Mouse (Mus musculus) layer of hippocampus, adult 18-20 months (tissue): ENCODE results near the gene Rhbdl3. TPM values are rescaled to one million over a fixed set of nuclear protein-coding genes. Genes with fewer than 3 reads are reported as not detected.
A peak's percentile ranks its signal among the peaks of the same experiment; 100 is the strongest.

Experiments
- DNase-seq, 2 experiments: peaks; one replicate each; pipeline ENCODE4 v3.0.0; 2022; ENCODE audit warnings: low spot score in 2 of 2
- long read RNA-seq: library from polyadenylated mRNA; stranded (forward); transcript quantifications from one replicate; pipeline ENCODE4 v2.0.0, GENCODE M21; 2021
- total RNA-seq, 2 experiments: library from RNA; stranded (reverse); gene quantifications; 2 replicates each; pipeline ENCODE4 v1.2.3; 2021

Gene Rhbdl3
- 10 to 100 TPM; 29.7 to 29.8 TPM for total RNA-seq
- long read RNA-seq, transcript Rhbdl3-201 (9 exons, 3,736 nt) = major isoform, 47 of 61 reads
- long read RNA-seq, partial matches to known transcripts = 5 of 61 reads
- long read RNA-seq, other reads (novel, unspliced or antisense) = 9 of 61 reads

DNA sequence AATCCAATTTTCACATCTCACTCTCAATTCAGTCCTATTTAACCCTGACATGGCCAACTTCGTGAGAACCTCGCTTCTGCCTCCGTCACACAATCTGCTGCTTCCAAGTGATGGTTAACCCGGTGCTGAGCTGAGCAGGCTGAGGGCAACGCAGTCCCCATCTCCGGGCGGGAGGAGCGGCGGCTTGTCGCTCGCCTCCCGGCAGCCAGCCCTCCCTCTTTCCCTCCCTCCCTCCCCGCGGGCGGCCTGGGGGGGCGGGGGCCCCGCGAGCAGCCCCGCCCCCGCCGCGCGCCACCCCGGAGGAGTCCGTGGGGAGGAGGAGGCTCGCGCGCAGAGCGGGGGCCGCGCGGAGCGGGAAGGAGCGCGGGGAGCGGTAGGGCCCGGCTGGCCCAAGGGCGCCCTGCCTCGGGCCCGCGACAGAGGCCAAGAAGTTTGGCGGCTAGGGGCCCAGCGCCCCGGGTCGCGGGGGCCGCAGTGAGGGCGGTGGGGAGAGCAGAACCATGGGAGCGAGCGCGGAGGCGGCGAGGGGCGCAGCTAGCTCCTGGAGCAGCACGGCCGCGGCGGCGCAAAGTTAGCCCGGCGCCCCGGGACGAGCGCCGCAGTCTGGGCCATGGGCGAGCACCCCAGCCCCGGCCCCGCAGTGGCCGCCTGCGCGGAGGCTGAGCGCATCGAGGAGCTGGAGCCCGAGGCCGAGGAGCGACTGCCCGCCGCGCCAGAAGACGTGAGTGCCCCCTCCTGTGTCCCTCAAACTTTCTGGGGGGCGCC is at the start of gene Rhbdl3:
Gene Rhbdl3, plus strand, starts transcription at position 362 of the 765 bp plus-strand sequence.
- DNase-seq = peak; percentile 58

DNA sequence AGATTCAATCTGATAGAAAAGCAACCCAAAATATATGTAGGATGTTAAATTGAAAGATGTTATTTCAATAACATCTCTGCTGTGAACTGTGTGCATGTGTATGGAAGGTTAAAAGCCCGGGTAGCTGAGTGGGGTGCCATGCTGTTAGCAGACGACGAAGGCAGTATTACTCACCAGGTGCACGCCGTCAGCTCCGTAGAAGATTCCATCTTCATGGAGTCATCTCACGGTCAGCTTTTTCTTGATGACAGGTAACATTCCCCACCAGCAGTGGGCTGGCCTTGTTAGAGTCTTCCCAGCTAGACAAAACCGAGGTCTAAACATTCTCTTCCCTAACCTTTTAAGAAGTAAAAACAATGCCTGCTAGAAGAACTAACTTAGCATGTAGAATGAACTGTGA is 36.6 kb upstream of the Rhbdl3 start:
- DNase-seq = no peak

DNA sequence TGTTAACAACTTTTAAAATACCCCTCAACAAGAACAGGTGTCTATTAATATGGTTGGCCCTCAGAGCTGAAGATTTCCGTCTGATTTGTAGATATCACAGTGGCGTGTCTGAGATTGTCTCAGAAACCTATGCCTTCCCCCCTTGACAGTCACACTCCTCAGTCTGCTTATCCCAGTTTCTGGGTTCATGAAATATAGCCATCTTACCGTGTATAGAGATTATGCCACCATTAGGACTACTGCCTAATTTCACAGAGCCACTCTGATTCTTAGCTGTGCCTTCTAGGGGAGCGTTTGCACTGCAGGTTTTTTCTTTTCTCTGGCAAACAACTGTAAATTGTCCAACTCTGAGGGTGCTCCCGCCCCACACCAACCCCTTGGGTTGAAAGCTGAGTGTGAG is 29.6 kb upstream of the Rhbdl3 start:
- DNase-seq = no peak

- no peak for DNase-seq
Observed at GRCm38 (mm10) chr11:80275011-80275410, 25.7 kb upstream of the Rhbdl3 start.

GRCm38 (mm10) chr11:80278054-80278453 is 22.7 kb upstream of the Rhbdl3 start:
- peak in 1 of 2 experiments; percentile 54 for DNase-seq

GRCm38 (mm10) chr11:80283786-80284185 is 16.9 kb upstream of the Rhbdl3 start:
- no peak for DNase-seq

GRCm38 (mm10) chr11:80284641-80285040 is 16.1 kb upstream of the Rhbdl3 start:
- no peak for DNase-seq

GRCm38 (mm10) chr11:80287150-80287549 is 13.6 kb upstream of the Rhbdl3 start:
- DNase-seq = peak; percentile 56 to 84

DNA sequence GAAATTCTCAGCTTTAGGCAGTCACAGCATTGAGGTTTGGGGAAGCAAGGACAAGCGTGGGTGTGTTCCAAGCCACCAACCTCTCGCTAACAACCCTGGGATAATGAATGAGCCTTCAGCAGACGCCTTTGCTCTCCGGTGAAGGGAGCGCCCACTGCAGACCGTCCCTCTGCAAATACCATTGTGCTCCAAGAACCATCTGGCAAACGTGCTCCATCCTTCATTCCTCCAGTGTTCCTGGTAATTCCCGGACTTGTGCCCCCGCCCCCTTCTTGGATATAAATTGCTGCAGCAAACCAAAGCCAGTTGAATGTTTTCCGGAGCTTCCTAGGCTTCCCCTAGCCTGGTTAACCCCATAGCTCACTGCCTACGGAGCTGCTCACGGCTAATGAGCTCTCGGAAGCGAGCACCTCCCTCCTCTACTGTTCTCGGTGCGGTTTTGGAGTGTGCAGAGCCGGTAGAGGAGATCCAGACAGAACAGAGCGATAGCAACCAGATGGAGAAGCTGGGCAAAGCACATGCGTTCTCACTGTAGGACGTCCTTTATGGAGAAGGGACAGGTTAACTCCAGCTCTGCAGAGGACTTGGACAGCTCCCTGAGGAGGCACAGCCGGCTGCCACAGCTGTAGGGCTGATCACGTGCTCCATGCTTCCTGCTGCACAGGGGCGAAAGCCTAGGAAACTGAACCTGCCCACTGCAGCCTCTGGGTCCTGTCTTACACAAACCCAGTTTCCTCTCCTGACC is 10.8 kb upstream of the Rhbdl3 start:
- DNase-seq = peak; percentile 53 to 65

DNA sequence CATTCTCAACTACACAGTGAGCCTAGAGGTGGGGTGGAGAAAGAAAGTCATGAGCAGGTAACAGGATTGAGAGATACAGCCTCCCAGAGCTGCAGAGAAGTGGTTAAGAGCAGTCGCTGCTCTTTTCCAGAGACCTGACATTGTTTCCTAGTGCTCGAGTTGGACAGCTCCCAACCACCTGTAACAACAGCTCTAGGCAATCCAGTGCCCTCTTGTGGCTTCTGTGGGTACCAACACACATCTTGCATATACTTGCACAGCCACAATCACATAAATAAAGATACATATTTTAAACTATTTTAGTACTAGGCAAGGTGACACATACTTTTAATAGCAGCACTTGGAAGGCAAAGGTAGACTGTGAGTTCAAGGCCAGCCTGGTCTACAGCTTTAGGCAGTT is 9.7 kb upstream of the Rhbdl3 start:
- DNase-seq = no peak

GRCm38 (mm10) chr11:80292463-80292862 is 8.2 kb upstream of the Rhbdl3 start:
- DNase-seq = no peak

DNA sequence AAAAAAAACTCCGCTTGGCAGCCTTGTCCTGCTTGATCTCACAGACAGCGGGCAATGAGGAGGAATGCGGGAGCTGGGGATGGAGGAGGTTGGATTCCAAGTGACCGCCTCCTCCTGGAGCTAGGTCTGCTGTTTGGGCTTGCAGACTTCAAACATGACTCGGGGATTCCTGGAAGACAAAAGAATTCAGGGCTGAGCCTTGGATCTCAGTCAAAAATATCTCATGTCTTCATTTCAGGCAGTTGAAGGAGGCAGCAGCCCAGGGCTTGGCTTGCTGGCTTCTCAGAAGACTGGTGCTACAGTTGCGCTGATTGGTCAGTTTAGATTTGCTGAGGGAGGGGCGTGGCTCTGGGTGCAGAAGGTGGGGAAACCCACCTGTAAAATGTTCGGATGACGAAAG is 5.6 kb upstream of the Rhbdl3 start:
- no peak for DNase-seq

DNA sequence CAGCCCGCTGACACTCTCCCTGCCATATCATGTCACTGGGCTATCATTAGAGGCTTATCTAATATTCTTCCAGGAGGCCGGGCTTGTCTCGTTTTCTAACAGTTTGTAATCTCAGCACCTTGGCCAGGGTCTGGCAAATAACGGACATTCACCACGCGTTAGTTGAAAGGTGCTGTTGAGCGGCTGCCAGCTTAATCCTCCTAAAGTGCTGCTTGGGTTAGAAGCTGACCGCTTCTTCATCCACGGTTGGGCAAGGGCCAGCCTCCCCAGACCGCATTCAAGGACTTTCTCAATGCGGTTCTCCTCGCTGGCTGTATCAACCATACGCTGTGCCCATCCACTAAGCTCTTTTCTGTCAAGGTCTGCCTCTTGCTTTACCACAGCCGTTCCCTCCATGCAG is 4.9 kb upstream of the Rhbdl3 start:
- no peak for DNase-seq

GRCm38 (mm10) chr11:80299513-80300235 is 1.0 kb upstream of the Rhbdl3 start:
- no peak for DNase-seq

DNA sequence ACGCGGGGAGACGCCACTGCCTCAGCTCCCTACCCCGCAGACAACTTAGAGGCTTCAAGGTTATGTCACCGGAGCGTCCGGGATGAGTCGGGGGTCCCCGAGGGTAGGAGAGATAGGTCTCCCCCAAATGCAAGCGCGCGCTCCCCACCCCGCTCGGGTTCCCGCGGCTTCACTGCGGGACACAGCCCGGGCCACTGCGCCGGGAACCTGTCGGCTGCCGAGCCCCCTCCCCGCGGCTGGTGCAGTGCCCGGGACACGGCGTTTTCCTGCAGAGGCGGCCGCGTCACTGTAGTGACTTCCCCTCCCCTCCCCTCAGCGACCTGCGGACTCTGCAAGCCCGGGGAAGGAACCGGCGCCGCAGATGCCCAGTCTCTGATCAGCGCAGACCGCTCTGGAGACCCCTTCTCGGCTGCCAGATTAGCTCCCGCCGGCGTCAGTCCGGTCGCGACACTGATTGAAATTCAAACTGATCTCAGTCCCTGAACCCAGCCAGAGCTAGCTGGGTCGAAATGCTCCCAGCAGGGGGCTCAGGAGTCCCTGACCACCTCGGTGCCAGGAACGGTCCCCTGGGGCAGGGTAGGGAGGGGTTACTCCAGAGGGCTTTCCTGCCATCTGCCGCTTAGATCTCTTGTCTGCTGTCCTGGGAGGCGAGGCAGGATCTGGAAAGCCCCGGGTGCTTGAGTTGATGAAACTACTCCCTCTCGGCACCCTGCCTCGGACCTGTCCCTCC is 769 bp downstream of the Rhbdl3 start:
- peak in 1 of 2 experiments; percentile 33 for DNase-seq

- no peak for DNase-seq
Observed at GRCm38 (mm10) chr11:80302046-80302390, 1.3 kb downstream of the Rhbdl3 start.

DNA sequence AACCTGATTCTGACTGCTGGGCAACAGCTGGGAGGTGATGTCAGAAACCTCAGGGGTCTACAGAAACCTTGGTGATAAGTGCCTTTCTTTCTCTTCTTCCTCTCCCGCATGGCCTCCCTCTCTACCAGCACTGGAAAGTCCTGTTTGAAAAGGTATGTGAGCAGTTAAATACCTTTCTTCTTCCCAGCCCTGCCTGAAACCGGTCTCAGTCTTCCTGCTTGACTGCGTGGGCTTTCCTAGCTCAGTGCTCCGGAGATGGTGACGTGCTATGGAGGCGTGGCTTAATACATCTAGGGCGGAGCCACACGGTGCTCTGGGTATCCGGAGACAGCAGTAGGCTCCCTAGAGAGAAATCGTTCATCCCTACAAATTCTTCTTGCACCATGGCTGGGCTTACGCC is 1.8 kb downstream of the Rhbdl3 start:
- DNase-seq = peak; percentile 76 to 89

- DNase-seq = no peak
Observed at GRCm38 (mm10) chr11:80303746-80304145, 3.0 kb downstream of the Rhbdl3 start.

- DNase-seq = peak; percentile 76 to 88
Observed at GRCm38 (mm10) chr11:80304846-80305245, 4.1 kb downstream of the Rhbdl3 start.

DNA sequence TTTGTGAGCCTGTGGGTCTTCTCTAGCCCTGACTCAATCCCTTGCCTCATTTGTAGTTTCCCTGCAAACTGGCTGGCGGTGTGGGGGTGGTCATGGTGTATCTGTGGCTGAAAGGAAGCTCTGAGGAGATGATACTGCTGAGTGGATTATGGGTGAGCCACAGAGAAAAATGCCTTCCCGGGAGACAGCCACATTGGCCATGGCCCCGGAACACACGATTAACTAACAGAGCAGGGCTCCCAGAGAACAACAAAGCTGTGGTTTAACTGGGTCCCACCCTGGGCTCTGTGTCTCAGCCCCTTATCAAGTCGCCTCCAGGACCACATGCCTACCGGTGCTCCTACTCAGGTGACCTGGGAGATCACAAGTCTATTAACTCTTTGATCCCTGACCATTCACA is 7.8 kb downstream of the Rhbdl3 start:
- DNase-seq = no peak

DNA sequence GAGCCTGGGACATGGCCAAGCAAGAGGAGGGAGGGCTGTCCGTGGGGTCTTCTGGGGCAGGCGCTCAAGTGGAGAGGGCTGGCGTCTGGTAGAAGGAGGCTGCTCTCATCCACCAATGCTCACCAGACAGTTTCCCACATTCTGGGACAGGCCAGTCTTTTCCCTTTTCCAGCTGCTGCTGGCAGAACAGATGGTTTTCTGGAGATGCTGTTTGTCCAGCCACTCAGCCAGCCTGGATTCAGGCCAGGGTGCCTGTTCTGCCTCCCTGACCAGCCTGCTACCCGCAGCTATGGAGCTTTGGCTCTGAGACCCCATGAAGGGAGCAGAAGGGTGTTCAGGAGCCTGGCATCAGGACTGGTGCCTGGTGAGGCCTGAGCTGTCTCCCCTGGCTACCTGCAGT is 10.6 kb downstream of the Rhbdl3 start:
- no peak for DNase-seq
